Mouse (Mus musculus) spleen, adult 12 weeks (tissue): ENCODE results near the gene Sec1.

Source experiments
- DNase-seq: peaks from one replicate; pipeline ENCODE4 v3.0.0; 2022; ENCODE audit warnings: low spot score

Sec1 gene

GRCm38 (mm10) chr7:45641391-45642040 lies 52.7 kb downstream of the Sec1 start:
- no peak for DNase-seq

GRCm38 (mm10) chr7:45640191-45640957 lies 53.8 kb downstream of the Sec1 start:
- no peak for DNase-seq

GRCm38 (mm10) chr7:45639561-45640027 lies 54.6 kb downstream of the Sec1 start, which contains the start of gene Mamstr:
Mamstr (plus strand) TSS chr7:45639977.
- DNase-seq, result no peak

GRCm38 (mm10) chr7:45638623-45639401 lies 55.4 kb downstream of the Sec1 start:
- DNase-seq, result no peak

- DNase-seq, result no peak
These were observed 56.5 kb downstream of the Sec1 start for GRCm38 (mm10) chr7:45637710-45638109.

GRCm38 (mm10) chr7:45635711-45636688 lies 58.2 kb downstream of the Sec1 start:
- no peak for DNase-seq

- DNase-seq, result no peak
These were observed 59.1 kb downstream of the Sec1 start for GRCm38 (mm10) chr7:45634946-45635681.

GRCm38 (mm10) chr7:45632499-45632898 lies 61.7 kb downstream of the Sec1 start:
- DNase-seq, result no peak

GRCm38 (mm10) chr7:45630064-45630907 lies 63.9 kb downstream of the Sec1 start:
- no peak for DNase-seq

- peak; percentile 73 for DNase-seq
These were observed 65.6 kb downstream of the Sec1 start for GRCm38 (mm10) chr7:45628364-45629294.
